Mouse (Mus musculus): ENCODE results near the gene Rcc1. TPM values are rescaled to one million over a fixed set of nuclear protein-coding genes. Genes with fewer than 3 reads are reported as not detected.

Gene Rcc1
- polyA plus RNA-seq, 1 experiment from 2014 or later: 89.6 TPM

GRCm38 (mm10) chr4:132359510-132359909 lies 6.1 kb upstream of the Rcc1 start:
- no peak overlapping the region for H3K4me2 ChIP-seq (replicated peaks; ENCODE audit: low read depth, low read length)
- 85% methylated on average over 4 of the region's 4 CpGs for WGBS
- H3K36me3 ChIP-seq (ENCODE audit: insufficient read depth, low read length): peaks cover 44% of the 10 kb centered on the region
- no peak overlapping the region for H3K9ac ChIP-seq (replicated peaks; ENCODE audit: low read length)
- no peak for ATAC-seq (ENCODE audit: low FRiP score, low TSS enrichment)
- H3K9me3 ChIP-seq (ENCODE audit: low read length): no peaks in the 10 kb centered on the region
- H3K4me3 ChIP-seq (ENCODE audit: low read length): no peak overlapping the region
- H3K27ac ChIP-seq (ENCODE audit: low read length): no peak overlapping the region
- H3K27me3 ChIP-seq (ENCODE audit: insufficient read depth, low read length): no peaks in the 10 kb centered on the region
- no peaks in the 10 kb centered on the region for H3K4me1 ChIP-seq (ENCODE audit: insufficient read depth, low read length)

GRCm38 (mm10) chr4:132356170-132356569 lies 2.8 kb upstream of the Rcc1 start:
- Histone ChIP-seq H3K4me2 (replicated peaks; ENCODE audit: low read depth, low read length) (no peak overlapping the region), H3K27ac (ENCODE audit: low read length) (no peak overlapping the region), H3K27me3 (ENCODE audit: insufficient read depth, low read length) (no peaks in the 10 kb centered on the region), H3K4me1 (ENCODE audit: insufficient read depth, low read length) (peaks cover 9% of the 10 kb centered on the region), H3K9me3 (ENCODE audit: low read length) (no peaks in the 10 kb centered on the region), H3K4me3 (ENCODE audit: low read length) (no peak overlapping the region), H3K9ac (replicated peaks; ENCODE audit: low read length) (no peak overlapping the region), H3K36me3 (ENCODE audit: insufficient read depth, low read length) (peaks cover 35% of the 10 kb centered on the region)
- 40% methylated on average over 12 of the region's 12 CpGs for WGBS
- ATAC-seq (ENCODE audit: low FRiP score, low TSS enrichment): no peak

GRCm38 (mm10) chr4:132355403-132355802 lies 2.0 kb upstream of the Rcc1 start:
- no peak overlapping the region for H3K4me3 ChIP-seq (ENCODE audit: low read length)
- H3K4me1 ChIP-seq (ENCODE audit: insufficient read depth, low read length): peaks cover 13% of the 10 kb centered on the region
- no peak for ATAC-seq (ENCODE audit: low FRiP score, low TSS enrichment)
- H3K27ac ChIP-seq (ENCODE audit: low read length): no peak overlapping the region
- peaks cover 37% of the 10 kb centered on the region for H3K36me3 ChIP-seq (ENCODE audit: insufficient read depth, low read length)
- H3K9me3 ChIP-seq (ENCODE audit: low read length): no peaks in the 10 kb centered on the region
- H3K4me2 ChIP-seq (replicated peaks; ENCODE audit: low read depth, low read length): no peak overlapping the region
- no peaks in the 10 kb centered on the region for H3K27me3 ChIP-seq (ENCODE audit: insufficient read depth, low read length)
- no peak overlapping the region for H3K9ac ChIP-seq (replicated peaks; ENCODE audit: low read length)
- WGBS: 82% methylated on average over 3 of the region's 3 CpGs

- no peak overlapping the region for H3K4me3 ChIP-seq (ENCODE audit: low read length)
- 92% methylated on average over 4 of the region's 4 CpGs for WGBS
- H3K4me2 ChIP-seq (replicated peaks; ENCODE audit: low read depth, low read length): no peak overlapping the region
- ATAC-seq (ENCODE audit: low FRiP score, low TSS enrichment): no peak
- H3K9me3 ChIP-seq (ENCODE audit: low read length): no peaks in the 10 kb centered on the region
- no peak overlapping the region for H3K9ac ChIP-seq (replicated peaks; ENCODE audit: low read length)
- H3K27ac ChIP-seq (ENCODE audit: low read length): no peak overlapping the region
- H3K36me3 ChIP-seq (ENCODE audit: insufficient read depth, low read length): peaks cover 30% of the 10 kb centered on the region
- no peaks in the 10 kb centered on the region for H3K27me3 ChIP-seq (ENCODE audit: insufficient read depth, low read length)
- H3K4me1 ChIP-seq (ENCODE audit: insufficient read depth, low read length): peaks cover 13% of the 10 kb centered on the region
These were observed 1.2 kb upstream of the Rcc1 start for GRCm38 (mm10) chr4:132354571-132354970.

GRCm38 (mm10) chr4:132352739-132353138 lies 666 bp downstream of the Rcc1 start:
- 0% methylated on average over 14 of the region's 14 CpGs for WGBS
- ATAC-seq (ENCODE audit: low FRiP score, low TSS enrichment): no peak
- Histone ChIP-seq H3K36me3 (ENCODE audit: insufficient read depth, low read length) (peaks cover 20% of the 10 kb centered on the region; the same call in 1 of the 2 replicates), H3K4me3 (ENCODE audit: low read length) (peak overlapping the region; percentile 78), H3K9ac (replicated peaks; ENCODE audit: low read length) (peak overlapping the region; percentile 85), H3K4me2 (replicated peaks; ENCODE audit: low read depth, low read length) (peak overlapping the region; percentile 76), H3K27me3 (ENCODE audit: insufficient read depth, low read length) (no peaks in the 10 kb centered on the region), H3K4me1 (ENCODE audit: insufficient read depth, low read length) (peaks cover 13% of the 10 kb centered on the region), H3K27ac (ENCODE audit: low read length) (peak overlapping the region; percentile 95), H3K9me3 (ENCODE audit: low read length) (no peaks in the 10 kb centered on the region)

GRCm38 (mm10) chr4:132351401-132351800 lies 2.0 kb downstream of the Rcc1 start:
- no peak for ATAC-seq (ENCODE audit: low FRiP score, low TSS enrichment)
- Histone ChIP-seq H3K36me3 (ENCODE audit: insufficient read depth, low read length) (peaks cover 12% of the 10 kb centered on the region; the same call in 1 of the 2 replicates), H3K4me1 (ENCODE audit: insufficient read depth, low read length) (peaks cover 13% of the 10 kb centered on the region), H3K9me3 (ENCODE audit: low read length) (no peaks in the 10 kb centered on the region), H3K27me3 (ENCODE audit: insufficient read depth, low read length) (no peaks in the 10 kb centered on the region), H3K9ac (replicated peaks; ENCODE audit: low read length) (peak overlapping the region; percentile 28; the same call in 1 of the 2 replicates), H3K4me3 (ENCODE audit: low read length) (peak overlapping the region; percentile 78), H3K4me2 (replicated peaks; ENCODE audit: low read depth, low read length) (peak overlapping the region; percentile 76), H3K27ac (ENCODE audit: low read length) (no peak overlapping the region)
- 22% methylated on average over 1 of the region's 1 CpGs for WGBS

GRCm38 (mm10) chr4:132350854-132351253 lies 2.6 kb downstream of the Rcc1 start:
- WGBS: 82% methylated on average over 3 of the region's 3 CpGs
- no peak overlapping the region for H3K27ac ChIP-seq (ENCODE audit: low read length)

GRCm38 (mm10) chr4:132350123-132350740 lies 3.2 kb downstream of the Rcc1 start:
- Histone ChIP-seq H3K9ac (replicated peaks; ENCODE audit: low read length) (no peak overlapping the region), H3K27me3 (ENCODE audit: insufficient read depth, low read length) (no peaks in the 10 kb centered on the region), H3K4me2 (replicated peaks; ENCODE audit: low read depth, low read length) (no peak overlapping the region), H3K4me3 (ENCODE audit: low read length) (no peak overlapping the region), H3K27ac (ENCODE audit: low read length) (no peak overlapping the region), H3K36me3 (ENCODE audit: insufficient read depth, low read length) (peaks cover 12% of the 10 kb centered on the region; the same call in 1 of the 2 replicates), H3K9me3 (ENCODE audit: low read length) (no peaks in the 10 kb centered on the region), H3K4me1 (ENCODE audit: insufficient read depth, low read length) (peaks cover 16% of the 10 kb centered on the region)
- WGBS: 64% methylated on average over 2 of the region's 2 CpGs
- no peak for ATAC-seq (ENCODE audit: low FRiP score, low TSS enrichment)

More at GRCm38 (mm10) chr4:132350854-132351253, 2.6 kb downstream of the Rcc1 start:
- no peak overlapping the region for H3K9ac ChIP-seq (replicated peaks; ENCODE audit: low read length)
- H3K4me2 ChIP-seq (replicated peaks; ENCODE audit: low read depth, low read length): no peak overlapping the region
- H3K27me3 ChIP-seq (ENCODE audit: insufficient read depth, low read length): no peaks in the 10 kb centered on the region
- H3K9me3 ChIP-seq (ENCODE audit: low read length): no peaks in the 10 kb centered on the region
- no peak for ATAC-seq (ENCODE audit: low FRiP score, low TSS enrichment)
- H3K36me3 ChIP-seq (ENCODE audit: insufficient read depth, low read length): peaks cover 12% of the 10 kb centered on the region; the same call in 1 of the 2 replicates
- H3K4me1 ChIP-seq (ENCODE audit: insufficient read depth, low read length): peaks cover 16% of the 10 kb centered on the region
- H3K4me3 ChIP-seq (ENCODE audit: low read length): no peak overlapping the region

- Histone ChIP-seq H3K36me3 (ENCODE audit: insufficient read depth, low read length) (peaks cover 12% of the 10 kb centered on the region; the same call in 1 of the 2 replicates), H3K4me2 (replicated peaks; ENCODE audit: low read depth, low read length) (no peak overlapping the region), H3K4me3 (ENCODE audit: low read length) (no peak overlapping the region), H3K9ac (replicated peaks; ENCODE audit: low read length) (no peak overlapping the region), H3K27ac (ENCODE audit: low read length) (no peak overlapping the region), H3K4me1 (ENCODE audit: insufficient read depth, low read length) (peaks cover 19% of the 10 kb centered on the region), H3K9me3 (ENCODE audit: low read length) (no peaks in the 10 kb centered on the region), H3K27me3 (ENCODE audit: insufficient read depth, low read length) (no peaks in the 10 kb centered on the region)
- ATAC-seq (ENCODE audit: low FRiP score, low TSS enrichment): no peak
- WGBS: 62% methylated on average over 3 of the region's 3 CpGs
These were observed 3.8 kb downstream of the Rcc1 start for GRCm38 (mm10) chr4:132349495-132350122.

GRCm38 (mm10) chr4:132346661-132347060 lies 6.7 kb downstream of the Rcc1 start:
- Histone ChIP-seq H3K9me3 (ENCODE audit: low read length) (no peaks in the 10 kb centered on the region), H3K4me1 (ENCODE audit: insufficient read depth, low read length) (peaks cover 34% of the 10 kb centered on the region), H3K4me3 (ENCODE audit: low read length) (no peak overlapping the region), H3K36me3 (ENCODE audit: insufficient read depth, low read length) (peaks cover 11% of the 10 kb centered on the region; the same call in 1 of the 2 replicates), H3K4me2 (replicated peaks; ENCODE audit: low read depth, low read length) (no peak overlapping the region), H3K27ac (ENCODE audit: low read length) (0 out of 2 replicates have a peak overlapping the region, but pooled peaks have one; percentile 50), H3K9ac (replicated peaks; ENCODE audit: low read length) (no peak overlapping the region), H3K27me3 (ENCODE audit: insufficient read depth, low read length) (no peaks in the 10 kb centered on the region)
- no peak for ATAC-seq (ENCODE audit: low FRiP score, low TSS enrichment)
- 70% methylated on average over 3 of the region's 3 CpGs for WGBS

Data from kidney, embryonic 16.5 days (tissue).